Mouse (Mus musculus) adrenal gland, postnatal 25 days (tissue): ENCODE data around the gene Defb43. TPM values are rescaled to one million over a fixed set of nuclear protein-coding genes. Genes with fewer than 3 reads are reported as not detected.

Source experiments
- DNase-seq: peaks from one replicate; pipeline ENCODE4 v3.0.0; 2021; ENCODE audit warnings: mixed read lengths
- long read RNA-seq: library from polyadenylated mRNA; stranded (forward); transcript quantifications from one replicate; pipeline ENCODE4 v2.0.0, GENCODE M21; 2021
- total RNA-seq: library from RNA; stranded (reverse); gene quantifications from 2 replicates; pipeline ENCODE4 v1.2.3, GENCODE M21; 2021

Defb43 gene
- total RNA-seq: not detected in 2 replicates
- long read RNA-seq: 0 reads

DNA sequence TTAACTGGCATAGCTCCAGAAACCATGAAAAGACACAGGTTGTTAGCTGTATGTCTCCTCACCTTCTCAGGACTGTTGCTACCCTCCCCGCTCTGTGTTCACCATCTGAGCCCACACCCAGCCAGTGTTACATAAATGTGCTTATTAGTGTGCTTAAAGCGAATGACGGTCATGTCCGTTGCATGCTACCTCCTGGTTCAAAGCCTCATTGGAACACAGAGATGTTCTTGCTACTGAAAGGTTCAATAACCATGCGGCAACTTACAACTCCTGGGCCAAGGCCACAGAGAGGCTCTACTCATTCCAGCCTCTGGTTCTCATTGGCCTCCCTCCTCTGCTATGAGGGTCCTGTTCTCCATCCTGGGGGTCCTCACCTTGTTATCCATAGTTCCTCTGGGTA, at the start of gene Defb43:
TSS of gene Defb43 (plus strand) at position 301 of the 400 bp plus-strand sequence.
- no peak for DNase-seq

- no peak for DNase-seq
These were observed 47.9 kb upstream of the Defb43 start for GRCm38 (mm10) chr14:62963632-62964031.

- no peak for DNase-seq
These were observed 46.2 kb upstream of the Defb43 start for GRCm38 (mm10) chr14:62965342-62965741.

GRCm38 (mm10) chr14:62965811-62966520, 45.6 kb upstream of the Defb43 start:
- no peak for DNase-seq

DNA sequence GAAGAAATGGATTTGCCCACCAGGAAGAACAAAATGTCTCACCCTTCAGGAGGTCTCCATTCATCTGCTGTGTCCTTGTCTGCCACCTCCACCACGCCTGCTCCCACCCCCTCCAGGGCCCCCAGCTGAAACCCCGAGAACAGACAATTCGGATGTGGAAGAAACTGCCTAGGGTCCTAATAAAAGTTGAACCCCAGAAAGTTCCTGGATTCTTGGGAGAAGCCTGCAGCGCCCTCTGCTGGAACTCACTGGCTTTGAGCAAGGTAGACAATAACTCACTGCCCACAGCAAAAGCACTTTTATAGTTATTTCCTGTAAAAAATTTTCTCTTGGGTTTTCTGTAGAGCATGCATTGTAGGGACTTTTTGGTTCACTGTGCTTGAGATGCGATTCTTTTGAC, 36.5 kb upstream of the Defb43 start:
- peak; percentile 80 for DNase-seq

DNA sequence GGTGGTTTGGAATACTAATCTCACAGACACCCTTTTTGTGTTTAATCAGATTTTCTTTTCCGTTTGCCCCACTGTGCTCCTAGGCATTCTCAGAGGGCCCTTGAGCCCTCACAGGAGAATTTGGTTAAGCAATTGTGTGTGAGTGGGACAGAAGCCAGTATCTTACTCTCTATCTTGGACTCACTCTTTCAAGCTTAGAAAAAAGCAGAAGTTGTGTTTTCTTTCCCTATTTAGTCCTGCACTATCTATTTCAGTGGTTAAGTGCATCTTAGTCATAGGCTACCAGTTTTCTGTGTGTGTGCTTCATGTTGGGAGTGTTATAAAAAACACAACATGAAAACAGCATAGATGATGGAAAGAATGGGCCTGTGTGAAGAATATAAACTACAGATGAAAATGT, 31.8 kb upstream of the Defb43 start:
- no peak for DNase-seq

DNA sequence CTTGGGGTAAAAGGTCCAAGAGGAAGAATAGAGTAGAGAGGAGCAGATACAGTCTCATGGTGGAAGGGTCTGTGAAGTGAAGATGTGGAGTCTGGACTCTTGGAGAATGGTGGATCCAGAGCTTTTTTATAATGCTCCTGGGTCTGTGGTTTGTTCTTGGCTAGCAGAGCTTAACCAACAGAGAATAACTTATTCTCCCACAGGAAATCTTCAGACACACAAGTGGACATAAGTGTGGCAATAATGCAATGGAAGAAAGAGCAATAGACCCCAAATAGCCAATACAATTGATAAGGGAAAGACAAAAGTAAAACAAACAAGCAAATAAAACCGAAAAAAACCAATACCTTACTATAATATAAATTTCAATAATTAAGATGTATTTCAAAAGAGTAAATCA, 27.2 kb upstream of the Defb43 start, which contains the start of gene Defb48:
TSS of gene Defb48 (minus strand) at position 101 of the 400 bp plus-strand sequence.
- DNase-seq: no peak

- DNase-seq: no peak
These were observed 20.3 kb upstream of the Defb43 start for GRCm38 (mm10) chr14:62991271-62991670.

GRCm38 (mm10) chr14:62991849-62992510, 19.6 kb upstream of the Defb43 start:
- no peak for DNase-seq

DNA sequence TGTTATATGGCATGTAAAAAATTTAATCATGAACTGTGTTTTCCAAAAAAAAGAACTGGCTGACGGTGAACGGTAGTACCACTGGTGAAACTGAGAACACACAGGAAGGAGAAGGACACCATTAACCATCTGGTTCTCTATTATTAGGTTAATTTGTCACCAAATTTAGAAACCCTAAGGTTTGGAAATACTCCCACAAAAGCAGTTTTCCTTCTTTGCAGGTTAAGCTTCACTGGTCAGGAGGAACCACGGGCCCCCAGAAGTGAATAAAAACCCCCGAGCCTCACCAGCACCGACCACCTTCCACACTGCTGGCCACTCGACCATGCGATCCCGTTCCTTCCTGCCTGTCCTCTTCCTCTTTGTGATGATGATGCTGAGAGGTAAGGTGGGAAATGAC, 13.8 kb upstream of the Defb43 start, which contains the start of gene Defb47:
TSS of gene Defb47 (plus strand) at position 301 of the 400 bp plus-strand sequence.
- no peak for DNase-seq

DNA sequence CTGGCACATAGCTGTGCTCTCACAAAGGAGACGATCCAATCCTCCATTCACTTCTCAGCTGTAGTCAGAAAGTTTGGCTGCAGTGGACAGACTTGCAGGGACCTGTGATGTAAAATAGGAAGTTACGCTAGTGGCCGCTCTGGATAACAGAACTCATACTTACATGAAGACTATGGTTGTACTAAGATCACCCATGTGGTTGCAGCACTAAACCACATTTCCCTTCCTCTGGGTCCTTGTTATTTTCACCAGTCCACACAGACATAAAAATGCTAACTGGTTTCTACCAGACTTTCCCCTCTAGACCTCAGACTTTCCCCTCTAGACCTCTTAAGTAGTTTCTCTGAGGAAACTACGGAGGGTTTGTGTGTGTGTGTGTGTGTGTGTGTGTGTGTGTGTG, 12.6 kb upstream of the Defb43 start:
- no peak for DNase-seq

- no peak for DNase-seq
These were observed 9.0 kb upstream of the Defb43 start for GRCm38 (mm10) chr14:63002588-63002987.

- DNase-seq: no peak
These were observed 1.5 kb downstream of the Defb43 start for GRCm38 (mm10) chr14:63013082-63013481.

DNA sequence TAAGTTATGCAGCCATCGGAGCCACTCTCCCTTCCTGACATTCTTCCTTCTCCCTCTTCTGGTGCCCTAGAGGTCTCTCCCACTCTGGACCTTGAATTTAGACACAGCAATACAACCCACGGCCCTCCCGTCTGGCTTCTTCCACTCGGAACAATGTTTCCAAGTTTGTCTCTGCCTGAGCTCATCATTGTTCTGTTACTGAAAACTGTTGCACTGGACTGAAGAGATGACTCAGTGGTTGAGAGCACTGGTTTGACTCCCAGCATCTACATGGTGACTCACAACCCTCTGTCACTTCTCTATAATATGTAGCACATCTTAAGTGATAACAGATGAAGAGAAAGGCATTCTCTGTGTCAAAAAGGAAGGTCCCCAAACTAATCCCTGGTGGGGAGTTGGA, 3.1 kb downstream of the Defb43 start:
- DNase-seq: no peak

DNA sequence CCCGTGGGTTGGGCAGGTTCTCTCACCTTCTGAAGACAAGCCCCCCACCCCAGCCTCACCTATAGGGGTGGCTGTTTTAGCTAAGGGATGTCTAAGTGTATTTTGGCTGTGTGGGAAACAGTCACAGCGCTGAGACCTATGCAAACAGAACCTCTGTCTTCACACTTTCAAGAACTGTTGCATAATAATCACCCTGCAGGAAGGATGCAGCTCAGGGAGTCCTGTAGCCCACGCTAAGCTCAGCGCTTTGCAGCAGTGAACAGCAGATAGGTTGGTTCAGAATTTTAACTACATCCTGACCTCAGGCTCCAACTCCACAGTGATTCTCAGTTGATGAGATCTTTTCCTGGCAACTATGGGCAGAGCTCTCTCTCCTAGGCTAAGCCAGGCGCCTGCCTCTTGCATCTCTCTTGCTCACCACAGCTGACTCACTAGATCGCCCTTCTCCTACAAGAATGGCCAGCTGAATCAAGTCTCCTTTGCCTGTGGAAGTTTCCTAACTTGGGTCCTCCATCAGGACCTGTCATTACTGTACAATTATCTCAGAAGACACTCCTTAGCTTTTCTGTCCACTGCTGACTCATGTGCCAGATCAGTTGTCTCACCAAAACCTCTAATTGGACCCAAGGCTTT, 9.1 kb downstream of the Defb43 start:
- DNase-seq: no peak

DNA sequence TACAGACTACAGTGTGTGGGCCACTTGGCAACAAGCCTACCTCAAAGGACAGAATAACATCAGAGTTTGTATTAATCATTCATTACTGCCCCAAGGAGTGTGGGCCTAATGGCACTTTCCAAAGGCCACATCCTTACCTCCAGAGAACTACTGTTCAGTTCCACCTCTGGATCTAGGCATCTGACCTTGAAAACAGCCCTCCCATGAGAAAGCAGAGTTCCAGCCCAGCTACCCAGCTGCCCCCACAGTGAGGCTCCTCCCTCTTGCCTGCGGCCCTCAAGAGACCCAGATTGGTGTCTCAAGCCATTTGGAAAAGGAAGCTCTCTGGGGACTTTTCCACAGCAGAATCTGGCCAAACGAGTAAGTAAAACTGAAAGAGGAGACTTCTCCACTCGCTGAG, 35.1 kb downstream of the Defb43 start, which contains the start of gene Defb42:
TSS of gene Defb42 (plus strand) at position 301 of the 400 bp plus-strand sequence.
- DNase-seq: no peak

DNA sequence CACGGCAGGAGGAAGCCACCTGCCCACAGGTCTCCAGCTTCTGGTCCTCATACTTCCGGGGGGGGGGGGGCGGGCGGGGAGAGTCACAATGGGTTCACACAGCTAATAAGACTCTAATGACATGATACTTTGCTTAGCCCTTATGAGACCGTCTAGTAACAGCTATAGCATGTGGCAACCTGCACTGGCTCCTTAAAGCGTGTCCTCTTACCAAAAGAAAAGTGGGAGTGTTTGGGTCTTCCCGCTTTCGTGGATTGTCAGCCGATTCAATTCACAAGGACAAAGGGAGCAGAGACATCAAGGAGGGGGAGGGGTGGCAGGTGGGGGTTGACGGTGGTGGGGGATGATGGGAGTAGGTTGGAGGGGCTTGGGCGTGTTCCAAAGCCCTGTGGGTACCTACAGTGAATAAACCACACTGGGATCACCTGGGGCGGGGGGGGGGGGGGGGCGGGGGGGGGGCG, 38.4 kb downstream of the Defb43 start, which contains the start of gene Defb30:
TSS of gene Defb30 (minus strand) at position 51 of the 461 bp plus-strand sequence.
- no peak for DNase-seq

GRCm38 (mm10) chr14:63050769-63051168, 39.2 kb downstream of the Defb43 start:
- peak; percentile 82 for DNase-seq

GRCm38 (mm10) chr14:63054729-63055128, 43.2 kb downstream of the Defb43 start:
- DNase-seq: peak; percentile 67

GRCm38 (mm10) chr14:63060361-63060760, 48.8 kb downstream of the Defb43 start:
- DNase-seq: no peak

- DNase-seq: no peak
These were observed 50.6 kb downstream of the Defb43 start for GRCm38 (mm10) chr14:63062184-63062583.

- no peak for DNase-seq
These were observed 53.8 kb downstream of the Defb43 start for GRCm38 (mm10) chr14:63065391-63065790.
